Mouse (Mus musculus): Measurements from ENCODE around the gene Rhot2. TPM values are rescaled to one million over a fixed set of nuclear protein-coding genes. Genes with fewer than 3 reads are reported as not detected.

The Rhot2 gene
- total RNA-seq (2014; fragmentation: Nextera tagmentation) (31.2 and 41.2 TPM in 2 replicates), total RNA-seq (2017) (17.7 and 20.0 TPM in 2 replicates), polyA plus RNA-seq (2012) (142 and 151 TPM in 2 replicates)

DNA sequence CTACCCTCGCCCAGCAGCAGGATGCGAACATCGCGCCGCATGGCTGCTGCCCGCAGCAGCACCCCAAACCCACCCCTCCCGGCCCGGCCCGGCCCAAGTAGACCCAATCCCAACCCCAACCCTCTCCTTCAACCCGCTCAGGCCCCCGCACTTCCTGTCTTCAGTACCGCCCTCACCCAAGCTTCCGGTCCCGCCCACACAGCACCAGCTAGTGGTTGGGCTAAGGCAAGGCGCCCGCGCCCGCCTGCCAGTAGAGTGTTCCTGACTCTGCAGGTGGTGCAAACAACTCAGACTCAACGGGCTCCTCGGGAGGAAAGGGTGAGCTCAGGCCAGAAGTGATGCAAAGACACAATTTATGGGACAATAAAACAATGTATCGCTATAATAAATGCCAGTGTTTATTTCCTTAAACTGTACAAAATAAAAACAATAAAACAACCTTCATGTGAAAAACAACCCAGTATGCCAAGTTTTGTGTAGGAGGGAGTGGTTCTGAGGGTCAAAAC lies at the start of gene Rhot2:
Gene Rhot2 (minus strand): TSS at position 456 of the 506 bp plus-strand sequence.
- H3K4me3 ChIP-seq (ENCODE audit: low read depth, low read length): peak within 1 kb of the TSS; percentile 87
- H3K27me3 ChIP-seq (ENCODE audit: insufficient read depth, low read length): peaks cover 28% of the 10 kb centered on the region
- peaks cover 87% of the 10 kb centered on the region for H3K36me3 ChIP-seq (replicated peaks)
- H3K4me1 ChIP-seq (ENCODE audit: insufficient read depth, low read depth, low read length): peaks cover 60% of the 10 kb centered on the region
- no peaks in the 10 kb centered on the region for H3K9me3 ChIP-seq (replicated peaks)
- peak; percentile 91 for ATAC-seq (ENCODE audit: extremely low read depth, insufficient number of reproducible peaks, low FRiP score, poor library complexity, severe bottlenecking)
- DNase-seq (ENCODE audit: low spot score): peak; percentile 93
- TF ChIP-seq TAL1 (conservative IDR thresholded peaks at IDR 0.05; ENCODE audit: low read depth, low read length) (no peak), POLR2AphosphoS5 (IDR thresholded peaks at IDR 0.05; ENCODE audit: insufficient replicate concordance, low read depth, low read length) (peak; percentile 10; the same call in 1 of the 2 replicates)

DNA sequence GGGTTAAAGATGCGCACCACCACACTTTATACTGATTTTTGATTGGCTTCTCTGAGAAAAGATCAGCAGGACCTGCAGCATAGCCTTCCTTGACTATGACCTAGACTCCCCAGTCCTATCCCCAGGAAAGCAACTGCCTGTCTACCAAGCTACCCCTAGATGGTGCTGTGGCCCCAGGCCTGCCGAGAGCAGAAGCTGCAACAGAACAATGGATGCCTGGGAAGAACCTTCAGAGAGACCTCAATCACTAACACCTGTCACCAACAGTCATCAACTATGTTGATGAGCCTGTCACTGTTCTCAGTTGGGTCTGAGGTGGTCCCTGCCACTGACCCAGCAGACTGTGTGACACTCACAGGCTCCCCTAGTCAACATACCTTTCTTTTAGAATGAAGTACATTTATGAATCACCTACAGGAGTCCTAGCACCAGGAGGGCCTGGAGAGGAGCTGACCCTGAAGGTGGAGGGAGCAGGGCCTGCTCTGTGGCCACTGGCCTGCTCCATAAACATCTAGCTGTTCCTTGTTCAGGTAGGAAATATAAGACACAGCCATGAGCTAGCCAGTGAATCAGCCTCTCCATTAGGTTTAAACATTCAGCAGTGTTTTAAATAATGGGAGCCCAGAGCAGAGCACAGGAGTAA lies 49.4 kb upstream of the Rhot2 start:
- no peak overlapping the region for H3K4me3 ChIP-seq (ENCODE audit: low read depth, low read length)
- H3K36me3 ChIP-seq (replicated peaks): peaks cover 50% of the 10 kb centered on the region
- no peak for ATAC-seq (ENCODE audit: extremely low read depth, insufficient number of reproducible peaks, low FRiP score, poor library complexity, severe bottlenecking)
- H3K27me3 ChIP-seq (ENCODE audit: insufficient read depth, low read length): no peaks in the 10 kb centered on the region
- TF ChIP-seq CTCF (IDR thresholded peaks at IDR 0.05; ENCODE audit: low read depth, low read length) (peak; percentile 89), GATA1 (IDR thresholded peaks at IDR 0.05; ENCODE audit: borderline replicate concordance, low read length) (no peak)
- DNase-seq (ENCODE audit: low spot score): peak; percentile 67
- H3K4me1 ChIP-seq (ENCODE audit: insufficient read depth, low read depth, low read length): peaks cover 13% of the 10 kb centered on the region
- H3K9me3 ChIP-seq (replicated peaks): no peaks in the 10 kb centered on the region

DNA sequence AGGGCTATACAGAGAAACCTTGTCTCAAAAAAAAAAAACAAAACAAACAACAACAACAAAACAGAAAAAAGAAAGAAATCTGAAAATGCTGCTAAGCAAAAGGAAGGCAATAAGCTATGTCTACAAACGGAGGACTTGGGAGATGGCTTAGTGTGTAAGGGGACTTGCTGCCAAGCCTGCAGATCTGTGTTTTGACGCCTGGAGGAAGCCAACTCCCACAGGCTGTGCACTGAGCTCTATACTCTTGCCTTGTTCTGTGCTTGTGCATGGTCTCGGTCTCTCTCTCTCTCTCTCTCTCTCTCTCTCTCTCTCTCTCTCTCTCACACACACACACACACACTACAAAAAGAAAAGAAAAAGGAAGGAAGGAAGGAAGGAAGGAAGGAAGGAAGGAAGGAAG lies 44.2 kb upstream of the Rhot2 start:
- no peaks in the 10 kb centered on the region for H3K9me3 ChIP-seq (replicated peaks)
- no peak for DNase-seq (ENCODE audit: low spot score)
- no peak overlapping the region for H3K4me3 ChIP-seq (ENCODE audit: low read depth, low read length)
- ATAC-seq (ENCODE audit: extremely low read depth, insufficient number of reproducible peaks, low FRiP score, poor library complexity, severe bottlenecking): no peak
- H3K27me3 ChIP-seq (ENCODE audit: insufficient read depth, low read length): no peaks in the 10 kb centered on the region
- peaks cover 78% of the 10 kb centered on the region for H3K36me3 ChIP-seq (replicated peaks)
- no peak for TF ChIP-seq GATA2 (IDR thresholded peaks at IDR 0.05; ENCODE audit: borderline replicate concordance, low read depth, low read length)
- no peak for TF ChIP-seq POLR2AphosphoS5 (IDR thresholded peaks at IDR 0.05; ENCODE audit: insufficient replicate concordance, low read depth, low read length)
- TF ChIP-seq TAL1 (conservative IDR thresholded peaks at IDR 0.05; ENCODE audit: low read depth, low read length): no peak
- TF ChIP-seq GATA1 (IDR thresholded peaks at IDR 0.05; ENCODE audit: borderline replicate concordance, low read length): no peak
- no peak for TF ChIP-seq CTCF (IDR thresholded peaks at IDR 0.05; ENCODE audit: low read depth, low read length)
- H3K4me1 ChIP-seq (ENCODE audit: insufficient read depth, low read depth, low read length): peaks cover 12% of the 10 kb centered on the region

DNA sequence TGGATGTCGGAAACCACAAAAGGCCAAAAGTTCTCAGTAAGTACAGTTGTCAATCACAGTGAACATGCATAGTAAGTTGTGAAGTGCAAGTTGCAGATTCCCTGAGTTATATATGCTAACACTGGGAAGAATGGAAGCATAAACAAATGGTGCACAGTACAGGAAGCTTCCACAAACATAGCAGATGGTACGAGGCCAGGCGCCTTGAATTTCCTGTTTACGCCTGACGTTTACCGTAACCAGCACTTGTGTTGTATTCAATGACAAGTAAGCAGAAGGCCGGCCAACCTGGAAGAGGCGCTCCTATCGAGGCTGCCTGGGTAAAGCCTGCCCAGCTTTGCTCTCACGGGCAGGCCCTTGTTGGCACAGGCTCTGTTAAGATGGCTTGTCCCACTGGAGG lies 42.8 kb upstream of the Rhot2 start:
- no peak for DNase-seq (ENCODE audit: low spot score)
- ATAC-seq (ENCODE audit: extremely low read depth, insufficient number of reproducible peaks, low FRiP score, poor library complexity, severe bottlenecking): no peak
- no peak for TF ChIP-seq POLR2AphosphoS5 (IDR thresholded peaks at IDR 0.05; ENCODE audit: insufficient replicate concordance, low read depth, low read length)
- TF ChIP-seq GATA2 (IDR thresholded peaks at IDR 0.05; ENCODE audit: borderline replicate concordance, low read depth, low read length): no peak
- no peak for TF ChIP-seq CTCF (IDR thresholded peaks at IDR 0.05; ENCODE audit: low read depth, low read length)
- no peak for TF ChIP-seq TAL1 (conservative IDR thresholded peaks at IDR 0.05; ENCODE audit: low read depth, low read length)
- TF ChIP-seq GATA1 (IDR thresholded peaks at IDR 0.05; ENCODE audit: borderline replicate concordance, low read length): no peak
- no peaks in the 10 kb centered on the region for H3K9me3 ChIP-seq (replicated peaks)
- peaks cover 89% of the 10 kb centered on the region for H3K36me3 ChIP-seq (replicated peaks)
- no peaks in the 10 kb centered on the region for H3K27me3 ChIP-seq (ENCODE audit: insufficient read depth, low read length)
- peaks cover 12% of the 10 kb centered on the region for H3K4me1 ChIP-seq (ENCODE audit: insufficient read depth, low read depth, low read length)
- H3K4me3 ChIP-seq (ENCODE audit: low read depth, low read length): no peak overlapping the region

DNA sequence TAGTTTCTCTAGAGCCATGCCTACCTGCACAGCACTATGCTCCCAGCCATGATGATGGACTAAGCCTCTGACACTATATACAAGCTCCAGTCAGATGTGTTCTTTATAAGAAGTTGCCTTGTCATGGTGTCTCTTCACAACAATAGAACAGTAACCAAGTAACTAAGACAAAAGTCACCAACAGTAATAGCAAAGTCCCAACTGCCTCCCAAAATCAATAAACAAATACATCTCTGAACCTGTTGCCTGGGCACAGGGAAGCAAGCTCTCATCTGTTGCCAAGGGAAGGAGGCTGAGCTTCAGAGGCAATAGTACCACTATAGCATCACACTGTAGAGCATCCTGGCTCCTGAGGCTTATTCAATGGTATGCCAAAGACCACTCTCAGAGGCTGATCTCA lies 42.2 kb upstream of the Rhot2 start:
- H3K36me3 ChIP-seq (replicated peaks): peaks cover 96% of the 10 kb centered on the region
- DNase-seq (ENCODE audit: low spot score) (no peak), ATAC-seq (ENCODE audit: extremely low read depth, insufficient number of reproducible peaks, low FRiP score, poor library complexity, severe bottlenecking) (no peak)
- H3K9me3 ChIP-seq (replicated peaks): no peaks in the 10 kb centered on the region
- TF ChIP-seq TAL1 (conservative IDR thresholded peaks at IDR 0.05; ENCODE audit: low read depth, low read length) (no peak), GATA2 (IDR thresholded peaks at IDR 0.05; ENCODE audit: borderline replicate concordance, low read depth, low read length) (no peak), GATA1 (IDR thresholded peaks at IDR 0.05; ENCODE audit: borderline replicate concordance, low read length) (no peak), POLR2AphosphoS5 (IDR thresholded peaks at IDR 0.05; ENCODE audit: insufficient replicate concordance, low read depth, low read length) (no peak), CTCF (IDR thresholded peaks at IDR 0.05; ENCODE audit: low read depth, low read length) (no peak)
- no peak overlapping the region for H3K4me3 ChIP-seq (ENCODE audit: low read depth, low read length)
- H3K27me3 ChIP-seq (ENCODE audit: insufficient read depth, low read length): no peaks in the 10 kb centered on the region
- peaks cover 12% of the 10 kb centered on the region for H3K4me1 ChIP-seq (ENCODE audit: insufficient read depth, low read depth, low read length)

DNA sequence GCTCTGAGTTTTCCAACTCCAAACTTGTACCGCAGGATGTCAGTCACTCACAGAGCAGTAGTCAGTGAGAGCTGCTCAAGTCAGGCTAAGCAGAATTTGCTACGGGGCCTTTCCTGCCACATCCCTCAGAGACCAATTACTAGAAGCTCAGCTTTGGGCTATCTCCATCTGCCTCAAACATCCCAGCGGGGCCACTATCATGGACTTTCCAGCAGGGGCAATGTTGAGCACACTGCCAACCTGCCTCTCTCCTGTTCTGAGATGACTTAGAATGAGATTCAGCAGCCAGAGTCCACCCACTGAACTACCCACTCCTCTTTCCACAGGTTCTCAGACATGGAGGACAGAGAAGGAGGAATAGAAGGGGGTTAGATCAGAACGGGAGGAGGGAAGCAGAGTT lies 41.0 kb upstream of the Rhot2 start:
- Histone ChIP-seq H3K27me3 (ENCODE audit: insufficient read depth, low read length) (no peaks in the 10 kb centered on the region), H3K4me3 (ENCODE audit: low read depth, low read length) (no peak overlapping the region), H3K9me3 (replicated peaks) (no peaks in the 10 kb centered on the region), H3K36me3 (replicated peaks) (peaks cover 98% of the 10 kb centered on the region), H3K4me1 (ENCODE audit: insufficient read depth, low read depth, low read length) (peaks cover 12% of the 10 kb centered on the region)
- DNase-seq (ENCODE audit: low spot score): no peak
- no peak for TF ChIP-seq POLR2AphosphoS5 (IDR thresholded peaks at IDR 0.05; ENCODE audit: insufficient replicate concordance, low read depth, low read length)
- TF ChIP-seq GATA1 (IDR thresholded peaks at IDR 0.05; ENCODE audit: borderline replicate concordance, low read length): no peak
- TF ChIP-seq CTCF (IDR thresholded peaks at IDR 0.05; ENCODE audit: low read depth, low read length): no peak
- TF ChIP-seq TAL1 (conservative IDR thresholded peaks at IDR 0.05; ENCODE audit: low read depth, low read length): no peak
- no peak for TF ChIP-seq GATA2 (IDR thresholded peaks at IDR 0.05; ENCODE audit: borderline replicate concordance, low read depth, low read length)
- no peak for ATAC-seq (ENCODE audit: extremely low read depth, insufficient number of reproducible peaks, low FRiP score, poor library complexity, severe bottlenecking)
